Mouse (Mus musculus): ENCODE measurements around the gene Aoc3. TPM values are rescaled to one million over a fixed set of nuclear protein-coding genes. Genes with fewer than 3 reads are reported as not detected.

Aoc3 gene
- total RNA-seq (2021): 1 to 10 TPM; 1.8 to 2.9 TPM
- long read RNA-seq, experiment 1, full-length matches to known transcripts: 3 of 3 reads
- long read RNA-seq, experiment 1, partial matches to known transcripts: 0 of 3 reads
- long read RNA-seq, experiment 1, other reads (novel, unspliced or antisense): 0 of 3 reads
- long read RNA-seq, experiment 2: 0 reads

- intact Hi-C loops (cut with DNase I): no loop called here
- no peak for DNase-seq (ENCODE audit: low spot score in 2 of 2)
Measured at GRCm38 (mm10) chr11:101330371-101330924, at the start of gene Aoc3. Gene Aoc3 (plus strand): TSS chr11:101330605.

DNA sequence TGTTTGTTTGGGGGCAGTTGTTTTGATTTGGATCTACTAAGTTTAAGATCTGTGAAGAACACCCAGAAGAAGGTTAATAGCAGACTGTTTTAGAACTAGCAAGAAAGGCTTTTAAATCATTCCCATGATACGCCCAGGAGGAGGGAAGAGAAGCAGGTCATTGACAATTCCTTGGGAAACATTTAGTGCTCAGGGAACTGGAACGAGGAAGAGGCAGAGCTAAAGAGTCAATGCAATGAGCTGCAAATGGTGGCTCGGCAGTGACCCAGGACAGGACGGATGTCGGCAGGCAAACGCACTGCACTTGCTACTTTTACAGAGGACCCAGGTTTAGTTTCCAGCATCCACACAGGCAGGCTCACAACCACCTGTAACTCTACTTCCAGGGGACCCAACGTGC, 49.6 kb upstream of the Aoc3 start:
- no peak for DNase-seq (ENCODE audit: low spot score in 2 of 2)
- intact Hi-C loops (cut with DNase I): no loop called here

GRCm38 (mm10) chr11:101282896-101283295, 47.5 kb upstream of the Aoc3 start:
- intact Hi-C loops (cut with DNase I): no loop called here

GRCm38 (mm10) chr11:101283805-101284204, 46.6 kb upstream of the Aoc3 start:
- intact Hi-C loops (cut with DNase I): no loop called here
- no peak for DNase-seq (ENCODE audit: low spot score in 2 of 2)

More at GRCm38 (mm10) chr11:101282896-101283295, 47.5 kb upstream of the Aoc3 start:
- DNase-seq (ENCODE audit: low spot score in 2 of 2): no peak

GRCm38 (mm10) chr11:101287306-101287705, 43.1 kb upstream of the Aoc3 start:
- DNase-seq (ENCODE audit: low spot score in 2 of 2): no peak
- intact Hi-C loops (cut with DNase I): no loop called here

DNA sequence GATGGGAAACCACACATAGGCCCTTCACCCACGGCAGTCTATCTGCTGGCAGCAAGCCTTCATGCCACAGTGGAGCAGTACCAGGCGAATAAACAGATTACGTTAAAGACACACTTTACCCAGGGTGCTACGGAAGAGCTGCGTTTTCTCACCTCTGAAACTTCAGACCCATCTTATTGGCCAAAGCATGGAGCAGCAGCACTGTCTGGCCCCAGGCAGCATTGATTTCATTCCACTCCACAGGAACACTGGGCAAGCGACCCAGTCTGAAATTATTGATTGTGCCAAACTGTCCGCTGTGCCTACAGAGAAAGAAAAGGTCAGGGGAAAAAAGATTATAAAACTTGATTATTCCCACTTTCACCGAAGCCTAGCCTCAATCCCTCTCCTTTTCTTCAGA, 39.2 kb upstream of the Aoc3 start:
- intact Hi-C loops (cut with DNase I): no loop called here
- DNase-seq (ENCODE audit: low spot score in 2 of 2): no peak

GRCm38 (mm10) chr11:101295191-101295590, 35.2 kb upstream of the Aoc3 start:
- no peak for DNase-seq (ENCODE audit: low spot score in 2 of 2)
- intact Hi-C loops (cut with DNase I): no loop called here

- no peak for DNase-seq (ENCODE audit: low spot score in 2 of 2)
- intact Hi-C loops (cut with DNase I): no loop called here
Measured at GRCm38 (mm10) chr11:101300881-101301280, 29.5 kb upstream of the Aoc3 start.

DNA sequence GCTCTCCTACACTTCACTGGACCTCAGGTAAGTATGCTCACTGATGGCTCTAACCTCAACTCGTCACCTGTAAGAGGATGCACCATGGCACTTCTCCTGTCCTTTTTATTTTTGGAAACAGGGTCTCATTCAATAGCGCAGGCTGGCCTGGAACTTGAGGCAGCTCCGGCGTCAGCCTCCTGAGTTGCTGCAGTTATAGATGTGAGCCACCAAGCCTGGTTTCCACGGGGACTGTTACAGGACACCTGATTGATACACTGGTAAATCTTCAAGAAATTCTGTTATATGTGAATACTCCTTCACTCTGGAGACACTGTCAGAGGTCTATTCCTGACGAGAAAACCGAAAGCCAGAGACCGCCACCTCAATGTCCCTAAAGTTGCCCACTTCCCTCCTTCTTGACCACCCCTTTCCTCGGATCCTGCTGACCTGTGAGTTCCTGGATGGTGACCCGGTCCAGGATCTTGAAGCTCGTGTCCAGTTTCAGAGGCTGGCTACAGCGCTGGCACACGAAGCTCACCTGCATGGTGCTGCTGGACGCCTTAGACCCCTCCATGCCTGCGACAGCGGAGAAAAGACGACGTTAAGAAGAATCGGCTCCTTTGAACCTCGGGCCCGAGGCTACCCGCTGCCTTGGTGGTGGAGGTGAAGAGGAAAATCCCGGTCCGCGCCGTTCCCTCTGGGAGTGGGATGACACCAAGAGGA, 29.0 kb upstream of the Aoc3 start:
- DNase-seq (ENCODE audit: low spot score in 2 of 2): no peak
- intact Hi-C loops (cut with DNase I): loop anchor here (2.0 kb wide), 2 partner anchors 49 to 91 kb away; partner anchors contain the start of gene Vps25

DNA sequence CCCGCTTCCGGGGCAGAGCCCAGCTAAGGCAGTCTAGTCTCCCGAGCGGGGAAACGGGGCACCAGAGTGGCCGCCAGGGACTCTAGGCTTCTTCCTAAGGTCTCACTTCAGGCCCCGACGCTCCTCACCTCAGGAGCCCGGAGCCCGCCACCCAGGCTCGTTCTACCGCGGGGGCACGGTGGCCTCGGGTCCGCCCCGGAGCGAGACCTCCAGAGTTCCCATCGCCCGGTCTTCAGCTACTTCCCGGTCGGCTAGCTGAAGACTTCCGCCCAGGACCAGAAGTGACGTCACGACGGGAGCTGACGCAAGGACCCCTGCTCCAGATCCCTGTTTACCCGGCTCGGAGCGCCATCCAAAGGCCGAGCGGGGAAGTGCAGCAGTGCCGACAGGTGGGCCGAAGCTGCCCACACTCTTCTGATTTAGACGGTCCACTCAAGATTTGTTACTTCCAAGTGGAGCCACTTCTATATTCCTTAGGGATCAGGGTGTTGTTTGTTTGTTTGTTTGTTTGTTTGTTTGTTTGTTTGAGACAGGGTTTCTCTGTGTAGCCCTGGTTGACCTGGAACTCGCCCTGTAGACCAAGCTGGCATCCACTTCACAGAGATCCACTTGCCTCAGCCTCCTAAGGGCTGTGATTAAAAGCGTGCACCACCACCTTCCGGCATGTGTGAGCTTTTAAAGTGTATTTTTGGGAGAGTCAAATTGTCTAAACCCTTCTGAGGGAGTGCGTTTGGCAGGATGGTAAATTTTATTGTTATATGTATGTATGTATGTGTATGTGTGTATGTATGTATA, 28.2 kb upstream of the Aoc3 start, which contains the start of gene Becn1:
Gene Becn1 (minus strand): TSS at position 283 of the 795 bp plus-strand sequence.
- intact Hi-C loops (cut with DNase I): loop anchor here (2.0 kb wide), 2 partner anchors 49 to 91 kb away; partner anchors contain the start of gene Vps25
- DNase-seq (ENCODE audit: low spot score in 2 of 2): peak; percentile 96 to 97

DNA sequence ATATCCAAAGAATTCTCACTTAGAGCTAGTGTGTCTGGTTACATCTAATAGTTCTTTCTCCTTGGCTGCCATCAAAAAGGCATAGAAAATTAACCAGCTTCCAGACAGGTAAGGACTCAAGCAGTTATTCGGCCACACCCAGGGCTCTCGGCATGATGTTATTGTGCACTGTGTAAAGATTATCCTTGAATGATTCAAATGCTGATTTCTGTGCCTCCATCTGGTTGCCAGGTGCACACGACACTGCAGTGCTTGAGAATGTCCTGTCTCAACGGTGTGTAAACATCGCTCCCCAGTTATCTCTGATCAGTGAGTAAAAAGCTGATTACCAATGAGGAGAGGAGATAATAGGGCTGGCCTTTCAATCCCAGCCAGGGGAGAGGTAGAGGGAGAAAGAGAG, 22.7 kb upstream of the Aoc3 start:
- intact Hi-C loops (cut with DNase I): no loop called here
- no peak for DNase-seq (ENCODE audit: low spot score in 2 of 2)

DNA sequence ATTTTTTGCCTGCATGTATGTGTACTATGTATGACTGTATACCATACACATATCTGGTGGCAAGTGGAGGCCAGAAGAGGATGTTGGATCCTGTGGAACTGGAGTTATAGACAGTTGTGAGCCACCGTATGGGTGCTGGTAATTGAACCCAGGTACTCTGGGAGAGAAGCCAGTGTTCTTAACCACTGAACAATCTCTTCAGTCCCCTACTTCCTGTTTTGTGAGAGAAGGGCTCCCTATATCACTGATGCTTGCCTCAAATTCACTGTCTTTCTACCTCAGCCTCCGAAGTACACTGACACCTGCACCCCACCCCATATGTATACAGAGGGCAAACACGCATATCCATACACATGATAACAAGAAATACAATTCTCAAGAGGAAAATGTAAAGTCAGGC, 19.3 kb upstream of the Aoc3 start:
- DNase-seq (ENCODE audit: low spot score in 2 of 2): no peak
- intact Hi-C loops (cut with DNase I): no loop called here

- no peak for DNase-seq (ENCODE audit: low spot score in 2 of 2)
- intact Hi-C loops (cut with DNase I): no loop called here
Measured at GRCm38 (mm10) chr11:101312150-101312549, 18.3 kb upstream of the Aoc3 start.

DNA sequence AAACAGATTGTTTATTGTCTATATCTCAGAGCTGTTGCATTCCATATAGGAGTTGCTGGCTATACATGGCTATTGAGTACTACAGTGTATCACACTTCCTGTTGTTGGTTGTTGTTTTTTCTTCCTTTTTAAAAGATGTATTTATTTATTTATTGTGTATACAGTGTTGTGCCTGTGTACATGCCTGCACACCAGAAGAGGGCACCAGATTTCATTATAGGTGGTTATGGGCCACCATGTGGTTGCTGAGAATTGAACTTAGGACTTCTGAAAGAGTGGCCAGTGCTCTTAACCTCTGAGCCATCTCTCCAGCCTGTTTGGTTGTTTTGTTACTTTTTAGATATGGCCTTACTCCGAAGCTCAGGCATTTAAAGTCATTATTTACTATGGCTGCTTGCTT, 15.8 kb upstream of the Aoc3 start:
- intact Hi-C loops (cut with DNase I): no loop called here
- no peak for DNase-seq (ENCODE audit: low spot score in 2 of 2)

GRCm38 (mm10) chr11:101315082-101315650, 15.2 kb upstream of the Aoc3 start:
- intact Hi-C loops (cut with DNase I): loop anchor here (5.0 kb wide), 1 partner anchor 127 kb away; the partner anchor contains the start of gene Rpl27
- DNase-seq (ENCODE audit: low spot score in 2 of 2): no peak

DNA sequence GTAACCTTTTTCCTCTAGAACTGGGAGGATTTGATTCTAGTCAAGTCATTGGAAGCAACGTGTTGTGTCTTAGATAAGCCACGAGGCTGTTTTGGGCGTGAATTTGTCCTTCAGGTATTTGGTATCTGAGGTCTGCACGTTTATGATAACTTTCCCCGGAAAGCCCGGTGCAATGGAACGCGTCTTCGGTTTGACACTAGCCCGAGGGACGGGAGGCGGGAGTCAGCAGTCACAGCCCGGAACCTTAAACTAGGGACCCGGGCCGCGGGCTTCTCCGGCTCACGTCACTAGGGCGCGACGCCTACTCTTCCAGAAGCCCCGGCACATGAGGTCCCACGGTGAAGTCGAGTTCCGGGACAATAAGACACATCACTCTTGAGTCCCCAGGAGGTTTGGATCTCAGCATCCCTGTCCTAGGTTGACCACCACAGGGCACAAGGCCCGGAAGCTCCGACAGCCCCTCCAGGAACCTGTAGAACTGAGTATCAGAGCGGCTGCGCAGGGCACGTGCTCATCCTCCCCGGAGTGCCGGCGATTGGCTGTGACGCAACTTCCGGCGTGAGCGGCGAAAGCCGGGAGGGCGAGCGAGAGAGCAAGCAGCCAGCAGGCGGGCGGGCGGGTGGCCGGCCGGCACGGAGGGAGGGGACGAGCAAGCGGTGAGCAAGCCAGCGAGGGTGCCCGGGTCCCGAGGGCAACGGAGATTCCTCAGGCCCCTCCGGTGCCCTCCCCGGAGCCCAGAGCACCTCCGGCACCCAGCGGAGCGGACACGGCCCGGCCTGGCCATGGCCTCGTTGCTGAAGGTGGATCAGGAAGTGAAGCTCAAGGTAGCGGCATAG, 14.5 kb upstream of the Aoc3 start, which contains the start of gene Psme3:
Gene Psme3 (plus strand): TSS at position 549 of the 836 bp plus-strand sequence.
- intact Hi-C loops (cut with DNase I): loop anchor here (5.0 kb wide), 1 partner anchor 126 kb away; the partner anchor contains the start of gene Rpl27
- peak; percentile 91 to 92 for DNase-seq (ENCODE audit: low spot score in 2 of 2)

GRCm38 (mm10) chr11:101316501-101316917, 13.9 kb upstream of the Aoc3 start:
- peak in 1 of 2 experiments; percentile 20 for DNase-seq (ENCODE audit: low spot score in 2 of 2)
- intact Hi-C loops (cut with DNase I): loop anchor here (5.0 kb wide), 1 partner anchor 126 kb away; the partner anchor contains the start of gene Rpl27

DNA sequence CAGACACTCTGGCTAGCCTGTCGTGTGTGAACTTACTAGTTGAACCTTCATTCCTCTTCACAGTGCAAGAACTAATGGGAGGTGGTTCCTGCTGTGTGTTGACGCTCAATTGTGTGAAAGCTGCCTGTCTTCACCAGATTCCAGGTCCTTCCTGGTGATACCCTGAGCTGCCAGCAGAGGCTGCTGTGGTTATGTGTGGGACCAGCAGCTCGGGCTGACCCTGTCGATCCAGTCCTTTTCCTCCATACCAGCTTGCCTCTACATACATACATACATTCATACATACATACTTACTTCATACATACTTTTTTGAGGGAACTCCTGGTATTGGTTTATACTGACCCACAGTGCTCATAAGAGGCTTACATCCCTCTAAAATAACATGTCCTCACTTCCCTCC, 6.8 kb upstream of the Aoc3 start:
- intact Hi-C loops (cut with DNase I): loop anchor here (1.0 kb wide), 1 partner anchor 72 kb away; no protein-coding TSS in a partner anchor
- DNase-seq (ENCODE audit: low spot score in 2 of 2): peak; percentile 78 to 80
